Mouse (Mus musculus) granulocyte monocyte progenitor cell, adult 5-6 weeks (primary cell): ENCODE measurements at regions not wholly inside any gene's neighbourhood (a gene's known extent, or its start where the extent isn't known, plus 50 kb on each side); places are given as distances from the start of the nearest gene placed in this dataset.
A peak's percentile ranks its signal among the peaks of the same experiment; 100 is the strongest.

ENCODE experiments used
- ATAC-seq: replicated peaks from 2 replicates; pipeline ENCODE4 v1.8.0; 2016; ENCODE audit warnings: mild to moderate bottlenecking, moderate TSS enrichment, inconsistent platforms; ENCODE audit not compliant: poor library complexity, severe bottlenecking

DNA sequence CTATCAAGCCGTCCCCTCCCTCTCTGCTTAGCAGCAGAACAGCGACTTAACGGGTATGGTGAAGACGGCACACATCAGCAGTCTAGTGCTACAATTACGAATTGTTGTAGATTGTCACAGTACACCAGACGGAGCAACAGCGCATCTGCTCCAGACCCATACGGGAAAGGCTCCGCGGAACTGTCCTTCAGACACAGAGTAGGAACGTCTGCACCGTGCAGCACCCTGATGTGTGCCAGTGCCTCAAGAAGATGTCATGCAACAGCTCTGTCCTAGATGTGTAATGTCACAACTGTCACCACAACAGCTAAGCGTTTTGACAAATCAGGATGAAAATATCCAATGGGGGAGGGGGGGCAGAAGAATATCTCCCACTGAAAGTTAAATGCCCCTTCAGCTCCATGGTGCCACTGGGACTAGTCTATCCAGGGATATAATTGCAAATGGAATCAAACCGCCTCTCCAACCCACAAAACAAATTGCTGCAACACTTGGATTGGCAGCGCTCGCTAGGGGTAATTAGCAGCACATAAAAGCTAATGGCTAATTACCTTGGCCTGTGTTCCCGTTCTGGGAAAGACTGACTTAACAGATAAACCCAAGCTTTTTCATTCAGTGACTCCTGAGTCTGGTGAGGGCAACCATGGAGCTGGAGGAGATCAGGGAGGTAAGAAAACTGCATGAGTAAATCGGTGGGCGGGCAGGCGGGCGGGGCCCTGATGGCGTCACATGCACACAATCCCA is 472.6 kb downstream of the Zfp704 start:
- no peak for ATAC-seq

GRCm38 (mm10) chr3:9133991-9134390 is 475.9 kb downstream of the Zfp704 start:
- ATAC-seq = peak; percentile 85

DNA sequence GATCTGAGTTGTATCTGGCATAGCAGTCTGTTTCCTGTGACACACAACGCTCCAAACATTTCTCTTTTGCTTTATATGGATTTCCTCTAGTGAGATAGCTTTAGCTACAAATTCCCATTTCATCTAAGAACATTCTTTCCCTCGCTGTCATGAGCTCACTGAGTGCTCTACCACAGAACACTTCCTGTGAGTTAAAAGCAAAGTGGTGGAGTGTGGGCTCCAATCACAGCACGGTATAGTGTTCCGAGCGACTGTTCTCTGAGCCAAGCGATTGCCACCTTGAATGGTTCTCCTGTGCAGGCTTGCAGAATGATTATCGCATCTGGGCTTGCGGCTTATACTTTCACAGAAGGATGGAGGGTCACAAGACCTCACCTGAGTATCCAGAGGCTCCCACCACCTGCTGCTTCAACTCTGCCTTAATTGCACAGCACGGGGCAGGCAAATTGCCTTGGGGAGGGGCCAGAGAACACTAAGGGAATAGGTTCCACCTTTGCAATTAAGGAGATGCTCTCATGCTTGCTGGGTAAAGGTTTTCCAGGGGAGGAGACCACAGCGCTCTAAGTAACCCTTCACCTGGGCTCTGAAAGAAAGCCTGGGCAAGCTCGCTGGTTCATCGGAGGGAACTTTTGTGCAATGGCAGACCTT is 477.7 kb downstream of the Zfp704 start:
- ATAC-seq = no peak

GRCm38 (mm10) chr3:9131366-9131765 is 478.5 kb downstream of the Zfp704 start:
- no peak for ATAC-seq

DNA sequence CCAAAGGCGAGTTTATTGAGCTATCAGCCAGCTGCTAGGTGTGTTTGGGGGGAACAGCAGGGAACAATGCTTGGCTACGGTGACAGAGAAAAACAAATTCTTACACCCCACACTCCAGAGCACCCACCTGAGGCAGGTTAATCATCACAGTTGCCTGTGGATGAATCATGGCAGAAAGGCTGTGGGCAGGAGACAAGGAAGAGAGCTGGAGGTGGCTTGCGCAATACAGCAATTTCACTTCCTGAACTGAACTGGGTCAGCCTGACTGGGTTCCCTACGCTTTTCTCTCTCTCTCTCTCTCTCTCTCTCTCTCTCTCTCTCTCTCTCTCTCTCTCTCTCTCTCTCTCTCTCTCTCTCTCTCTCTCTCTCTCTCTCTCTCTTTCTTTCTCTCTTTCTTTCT is 481.5 kb downstream of the Zfp704 start:
- ATAC-seq = peak; percentile 96

GRCm38 (mm10) chr3:9123079-9123478 is 486.8 kb downstream of the Zfp704 start:
- ATAC-seq = peak; percentile 18; the same call in 1 of the 2 replicates

DNA sequence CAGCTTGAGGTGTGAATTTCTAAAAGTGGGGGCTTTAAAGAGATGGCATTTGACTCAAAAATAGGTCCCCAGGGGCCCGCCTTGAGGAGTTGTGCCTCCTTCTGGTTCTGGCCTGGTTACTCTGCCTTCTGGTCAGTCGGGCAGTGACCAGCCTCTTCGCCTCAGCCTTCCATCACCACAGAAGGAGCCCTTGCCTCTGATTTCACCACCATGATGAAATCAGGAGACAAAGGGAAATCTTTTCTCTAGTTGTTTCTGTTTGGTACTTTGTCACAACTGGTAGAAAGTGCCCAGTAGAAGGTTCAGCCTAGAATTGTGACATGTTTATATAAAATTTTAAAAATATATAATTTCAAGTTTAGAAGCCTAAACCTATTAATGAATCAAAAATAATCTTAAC is 492.0 kb downstream of the Zfp704 start:
- no peak for ATAC-seq

DNA sequence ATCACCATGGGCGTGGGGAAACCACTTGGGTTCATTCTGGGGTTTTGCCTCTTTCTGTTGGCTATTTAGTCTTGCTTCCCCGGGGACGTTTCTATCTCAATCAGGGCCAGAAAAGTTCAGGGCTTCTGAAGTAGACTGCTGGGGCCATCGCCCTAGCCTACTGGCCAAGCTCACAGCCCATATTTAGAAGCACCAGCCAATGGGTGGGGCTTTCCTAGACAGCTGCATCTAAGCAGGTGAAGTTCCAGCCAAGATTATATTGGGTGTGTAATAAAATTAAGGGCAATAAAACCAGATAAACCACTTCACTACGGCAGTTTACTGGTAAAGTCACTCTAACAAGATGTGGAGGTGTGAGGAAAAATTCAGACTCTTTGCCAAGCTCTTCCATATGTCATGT is 496.5 kb downstream of the Zfp704 start:
- no peak for ATAC-seq

DNA sequence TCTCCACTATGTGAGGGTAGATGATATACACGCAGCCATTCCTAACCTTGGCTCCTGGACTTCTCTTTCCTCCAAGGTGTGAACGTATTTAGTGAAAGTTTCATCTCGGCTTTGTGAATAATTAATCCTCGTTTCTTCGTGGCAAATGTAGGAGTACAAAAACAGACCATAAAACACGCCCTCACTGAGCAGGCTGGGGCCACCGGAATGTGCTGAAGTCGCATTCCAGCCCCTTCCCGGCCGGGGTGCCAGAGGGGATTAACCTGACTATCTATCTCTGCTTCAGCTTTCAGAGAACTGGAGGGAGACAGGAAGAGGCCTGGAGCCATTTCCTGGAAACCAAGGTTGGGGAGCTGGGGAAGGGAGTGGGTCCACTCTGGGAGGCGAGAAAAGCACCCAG is 499.1 kb downstream of the Zfp704 start:
- no peak for ATAC-seq

DNA sequence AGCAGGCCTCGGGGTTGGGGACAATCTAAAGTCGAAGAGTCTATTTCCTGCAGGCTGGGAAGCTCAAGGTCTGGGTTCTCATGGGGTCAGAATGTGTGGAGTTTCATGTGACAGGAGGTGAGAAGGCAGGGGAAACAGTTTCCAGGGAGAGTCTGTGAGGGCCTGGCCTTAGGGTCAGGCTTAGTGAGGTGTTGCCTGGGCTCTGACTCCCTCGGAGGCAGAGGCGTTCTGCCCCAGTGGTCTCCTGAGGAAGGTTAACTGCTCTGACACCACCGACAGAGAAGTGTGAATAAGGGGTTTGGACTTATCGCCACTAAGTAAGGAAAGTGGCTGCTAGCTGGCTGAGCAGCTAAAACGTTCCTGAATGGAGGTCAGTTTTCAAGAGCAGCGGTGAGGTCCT is 499.9 kb downstream of the Zfp704 start:
- no peak for ATAC-seq

DNA sequence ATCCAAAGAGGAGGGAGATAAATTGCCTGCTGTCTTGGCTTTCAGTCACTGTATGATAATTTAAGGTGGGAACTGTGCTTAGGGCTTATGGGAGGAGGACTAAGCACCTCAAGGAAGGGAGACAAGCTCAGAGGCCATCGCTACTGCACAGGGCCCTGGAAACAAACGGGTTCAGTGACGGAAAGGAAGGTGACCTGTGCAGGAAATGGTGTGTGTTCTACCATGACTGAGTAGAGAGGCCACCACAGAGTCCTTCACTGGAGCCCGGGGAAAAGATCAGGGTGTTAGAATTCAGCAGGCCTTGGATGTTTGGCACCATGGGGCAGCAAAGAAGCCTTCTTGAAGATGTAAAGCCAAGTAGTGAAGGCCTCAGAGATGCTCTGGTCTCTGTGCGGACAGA is 500.4 kb downstream of the Zfp704 start:
- no peak for ATAC-seq

DNA sequence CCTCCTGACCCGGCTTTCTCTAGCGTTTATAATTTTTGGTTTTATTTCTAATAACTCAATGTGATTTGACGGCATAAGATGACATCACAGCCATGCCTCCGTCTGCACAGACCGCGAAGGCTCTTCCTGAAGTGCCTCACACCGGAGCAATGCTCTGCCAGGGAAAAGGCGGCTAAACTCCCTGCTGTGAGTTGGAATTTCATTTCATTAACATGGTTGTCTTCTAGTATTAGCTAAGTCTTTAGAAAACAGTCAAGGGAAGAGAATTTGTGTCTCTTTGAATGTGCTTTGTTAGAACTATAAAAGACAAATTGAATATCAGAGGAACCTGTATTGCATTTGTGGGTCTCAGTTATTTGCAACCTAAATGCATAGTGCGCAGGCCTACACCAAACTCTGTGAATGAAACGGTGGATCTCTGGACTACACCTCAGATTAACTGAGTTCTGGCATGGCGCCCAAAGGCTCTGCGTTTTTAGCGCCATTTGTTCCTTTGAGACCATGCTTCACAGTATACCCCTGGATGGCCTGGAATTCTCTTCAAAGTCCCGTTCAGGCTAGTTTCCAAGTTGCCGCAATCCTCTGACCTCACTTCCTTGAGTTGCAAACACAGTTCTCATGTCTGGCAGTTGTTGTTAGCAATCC is 502.0 kb downstream of the Zfp704 start:
- ATAC-seq = no peak

DNA sequence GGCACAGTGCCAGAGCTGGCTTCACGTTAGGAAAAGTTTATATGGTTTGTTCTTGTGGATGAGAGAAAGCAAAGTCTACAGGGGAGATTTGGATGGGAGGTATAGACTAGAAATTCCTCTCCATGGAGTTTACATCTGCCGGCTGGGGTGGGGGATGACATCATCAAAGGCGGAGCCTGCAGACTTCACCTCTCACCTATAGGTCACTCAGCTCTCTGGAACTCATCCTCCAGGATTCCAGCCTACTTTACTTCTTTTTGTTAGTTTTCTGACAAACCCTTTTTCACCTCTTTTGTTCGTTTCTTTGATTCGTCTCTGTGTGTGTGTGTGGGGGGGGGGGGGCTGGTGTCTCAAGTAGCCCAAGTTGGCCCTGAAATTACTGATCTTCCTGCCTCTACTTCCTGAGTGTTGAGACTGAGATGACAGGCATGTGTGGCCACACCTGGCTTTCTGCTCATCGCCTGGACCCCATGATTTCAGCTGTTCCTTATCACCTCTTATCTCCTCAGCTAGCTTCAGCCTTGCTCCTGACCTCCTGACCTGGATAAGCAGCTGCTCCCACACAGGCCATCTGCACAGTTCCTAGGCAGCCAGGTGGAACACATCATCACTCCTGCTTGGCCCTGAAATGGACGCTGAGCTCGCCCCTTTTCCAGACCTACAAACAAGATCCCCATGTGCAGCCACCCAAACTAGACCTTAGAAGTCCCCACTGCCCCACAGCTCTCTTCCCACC is 504.5 kb downstream of the Zfp704 start:
- ATAC-seq = no peak

GRCm38 (mm10) chr3:9103456-9103855 is 506.4 kb downstream of the Zfp704 start:
- no peak for ATAC-seq

- no peak for ATAC-seq
These were observed 508.6 kb downstream of the Zfp704 start for GRCm38 (mm10) chr3:9101240-9101639.

DNA sequence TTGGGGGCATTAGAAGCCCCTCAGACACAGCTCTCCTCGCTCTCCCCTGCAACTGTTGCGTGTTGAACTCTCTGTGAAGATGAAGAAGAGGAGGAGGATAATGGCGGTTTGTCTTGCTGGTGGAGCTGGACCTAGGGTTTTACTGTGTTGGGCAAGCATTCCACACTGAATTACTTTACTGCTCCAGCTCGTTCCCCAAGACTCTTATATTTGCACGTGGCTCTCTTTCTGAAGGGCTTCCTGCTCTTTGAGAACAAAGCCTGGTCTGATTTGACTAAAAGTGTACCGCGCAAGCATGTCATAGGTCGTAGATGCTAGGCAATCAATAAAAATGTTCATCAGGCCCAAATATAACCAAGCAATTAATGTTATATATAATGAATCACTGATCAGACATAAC is 509.1 kb downstream of the Zfp704 start:
- no peak for ATAC-seq

DNA sequence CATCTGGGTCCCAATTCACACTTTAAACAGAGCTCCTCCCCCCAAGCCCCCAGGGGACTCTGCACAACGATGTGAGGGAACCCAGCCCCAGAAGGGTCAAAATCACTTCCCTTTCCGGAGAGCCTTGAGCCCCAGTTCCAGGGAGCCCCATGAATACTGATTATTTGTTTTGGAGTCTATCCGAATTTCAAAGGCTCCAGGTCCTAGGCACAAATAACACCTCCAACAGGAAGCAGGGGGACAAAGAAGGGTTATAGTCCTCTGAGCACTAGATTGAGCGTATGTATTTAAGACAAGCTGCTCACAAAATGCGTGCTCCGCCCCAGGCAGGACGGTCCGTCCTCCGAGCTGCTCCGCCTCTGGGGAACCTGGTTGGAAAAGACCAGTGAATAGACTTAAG is 511.4 kb downstream of the Zfp704 start:
- no peak for ATAC-seq

GRCm38 (mm10) chr3:9084134-9084533 is 525.8 kb downstream of the Zfp704 start:
- no peak for ATAC-seq

- no peak for ATAC-seq
These were observed 527.8 kb downstream of the Zfp704 start for GRCm38 (mm10) chr3:9082061-9082460.

GRCm38 (mm10) chr3:9078201-9078600 is 531.7 kb downstream of the Zfp704 start:
- ATAC-seq = no peak

DNA sequence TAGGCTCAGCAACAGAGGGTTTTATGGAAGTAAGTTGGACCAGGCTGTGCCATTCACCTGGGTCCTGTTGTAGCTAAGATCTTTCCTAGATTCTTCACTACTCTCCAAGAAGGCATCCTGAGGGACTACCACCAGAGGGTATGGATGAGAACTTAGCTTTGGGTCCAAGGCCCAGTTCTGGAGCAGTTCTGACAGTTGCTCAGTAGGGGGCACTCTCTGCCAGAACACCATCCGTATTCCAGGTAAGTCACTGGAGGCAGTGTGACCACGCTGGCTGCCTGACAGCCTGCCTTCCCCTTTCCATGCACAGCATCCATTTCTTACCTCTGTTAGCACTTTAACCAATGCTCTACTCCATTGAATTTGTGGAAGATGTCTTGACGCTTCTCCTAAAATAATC is 533.2 kb downstream of the Zfp704 start:
- ATAC-seq = peak; percentile 98
